Mouse (Mus musculus) heart, adult 2 months (tissue): ENCODE data around the gene Slc25a39. TPM values are rescaled to one million over a fixed set of nuclear protein-coding genes. Genes with fewer than 3 reads are reported as not detected.

Source experiments
- DNase-seq, 2 experiments: peaks; one replicate each; pipeline ENCODE4 v3.0.0; 2021
- H3K27ac ChIP-seq: fragments of 200-600 bp; 2 replicates; pipeline ENCODE4 v1.8.1; 2022
- H3K27me3 ChIP-seq: fragments of 200-500 bp; 2 replicates; pipeline ENCODE4 v1.6.1; 2012; ENCODE audit warnings: mild to moderate bottlenecking, low read length, inconsistent platforms, mixed read lengths; ENCODE audit not compliant: control insufficient read depth, insufficient read depth
- H3K36me3 ChIP-seq: fragments of 200-500 bp; 2 replicates; pipeline ENCODE4 v1.6.1; 2012; ENCODE audit warnings: low read length, inconsistent platforms; ENCODE audit not compliant: control insufficient read depth, insufficient read depth
- H3K4me1 ChIP-seq: fragments of 200-500 bp; 2 replicates; pipeline ENCODE4 v1.6.1; 2011; ENCODE audit warnings: low read length; ENCODE audit not compliant: control insufficient read depth, insufficient read depth
- H3K4me3 ChIP-seq: fragments of 200-600 bp; 2 replicates; pipeline ENCODE4 v1.8.1; 2022
- H3K79me2 ChIP-seq: fragments of 200-500 bp; replicated peaks from 2 replicates; pipeline ENCODE4 v1.6.1; 2012; ENCODE audit warnings: mild to moderate bottlenecking, inconsistent platforms, low read length, moderate library complexity, mixed read lengths; ENCODE audit not compliant: control insufficient read depth, insufficient read depth
- H3K9ac ChIP-seq: fragments of 200-500 bp; 2 replicates; pipeline ENCODE4 v1.6.1; 2012; ENCODE audit warnings: low read depth, mild to moderate bottlenecking, control low read depth, inconsistent platforms, low read length, mixed read lengths
- CTCF ChIP-seq: fragments of 200-600 bp; IDR thresholded peaks from 2 replicates; pipeline ENCODE4 v1.8.1; 2022; ENCODE audit warnings: antibody characterized with exemption, mild to moderate bottlenecking, moderate library complexity
- EP300 ChIP-seq: fragments of 200-500 bp; IDR thresholded peaks from 2 replicates; pipeline ENCODE4 v1.6.1; 2011; ENCODE audit warnings: low read depth, low read length, control low read depth; ENCODE audit not compliant: insufficient read depth
- POLR2A ChIP-seq: fragments of 200-500 bp; IDR thresholded peaks from 2 replicates; pipeline ENCODE4 v1.6.1; 2011; ENCODE audit warnings: mild to moderate bottlenecking, low read depth, low read length, control low read depth; ENCODE audit not compliant: insufficient read depth
- WGBS: fragments of 180-500 bp; shearing (Covaris S2); methylation state at CpG from one replicate; pipeline ENCODE4 v1.1.7; 2018; 5-methylcytosine and 5-hydroxymethylcytosine counted together
- intact Hi-C: fragments of 180-260 bp; cut with DNase I; formaldehyde crosslinking; loops from one replicate; pipeline ENCODE4 v1.15.1; 2025
- polyA plus RNA-seq: library from polyadenylated mRNA; depleted of rRNA; stranded (reverse); fragments of >200 nt; gene quantifications from 2 replicates; pipeline ENCODE4 v1.2.3, GENCODE M21; 2012
- total RNA-seq, 2 experiments: library from RNA; stranded (reverse); gene quantifications; 2 replicates each; pipeline ENCODE4 v1.2.3; 2021

Slc25a39 gene
- total and polyA plus RNA-seq, 3 experiments, result 196 to 331 (median 213) TPM

- no peaks in the 10 kb centered on the region for H3K79me2 ChIP-seq
- WGBS, result 14% methylated on average over 7 of the region's 7 CpGs
Measured at GRCm38 (mm10) chr11:102434406-102434805, 26.7 kb upstream of the Slc25a39 start.

GRCm38 (mm10) chr11:102433866-102434265 is 26.1 kb upstream of the Slc25a39 start:
- intact Hi-C loops, result no loop called here
- TF ChIP-seq CTCF (no peak), EP300 (no peak), POLR2A (no peak)
- Histone ChIP-seq H3K4me3 (no peak overlapping the region), H3K79me2 (no peaks in the 10 kb centered on the region), H3K9ac (no peak overlapping the region), H3K4me1 (peaks cover 13% of the 10 kb centered on the region), H3K27ac (peak overlapping the region; percentile 80), H3K27me3 (no peaks in the 10 kb centered on the region), H3K36me3 (no peaks in the 10 kb centered on the region)
- no peak for DNase-seq
- WGBS, result 95% methylated on average over 7 of the region's 7 CpGs

More at GRCm38 (mm10) chr11:102434406-102434805, 26.7 kb upstream of the Slc25a39 start:
- peak; percentile 84 to 86 for DNase-seq
- Histone ChIP-seq H3K4me1 (peaks cover 13% of the 10 kb centered on the region), H3K36me3 (no peaks in the 10 kb centered on the region), H3K9ac (no peak overlapping the region), H3K4me3 (no peak overlapping the region), H3K27ac (peak overlapping the region; percentile 80; the same call in 1 of the 2 replicates), H3K27me3 (no peaks in the 10 kb centered on the region)
- TF ChIP-seq EP300 (peak; percentile 91), CTCF (peak; percentile 97), POLR2A (no peak)
- intact Hi-C loops, result no loop called here

GRCm38 (mm10) chr11:102432896-102433295 is 25.1 kb upstream of the Slc25a39 start:
- peaks cover 13% of the 10 kb centered on the region for H3K4me1 ChIP-seq
- H3K9ac ChIP-seq, result no peak overlapping the region
- peak overlapping the region; percentile 80 for H3K27ac ChIP-seq
- no peaks in the 10 kb centered on the region for H3K27me3 ChIP-seq
- no peak overlapping the region for H3K4me3 ChIP-seq
- H3K36me3 ChIP-seq, result no peaks in the 10 kb centered on the region
- intact Hi-C loops, result no loop called here
- TF ChIP-seq CTCF (no peak), EP300 (peak; percentile 94)
- 41% methylated on average over 6 of the region's 6 CpGs for WGBS
- DNase-seq, result peak; percentile 70 to 88
- H3K79me2 ChIP-seq, result no peaks in the 10 kb centered on the region

- no peaks in the 10 kb centered on the region for H3K36me3 ChIP-seq
- peak; percentile 54 to 69 for DNase-seq
- H3K27me3 ChIP-seq, result no peaks in the 10 kb centered on the region
- WGBS, result 47% methylated on average over 16 of the region's 16 CpGs
- peak overlapping the region; percentile 80 for H3K27ac ChIP-seq
- intact Hi-C loops, result no loop called here
- H3K4me1 ChIP-seq, result peaks cover 13% of the 10 kb centered on the region
- H3K4me3 ChIP-seq, result no peak overlapping the region; the same call in 1 of the 2 replicates
- no peaks in the 10 kb centered on the region for H3K79me2 ChIP-seq
- H3K9ac ChIP-seq, result peak overlapping the region; percentile 11; the same call in 1 of the 2 replicates
- TF ChIP-seq EP300 (no peak), POLR2A (no peak), CTCF (no peak)
Measured at GRCm38 (mm10) chr11:102432115-102432843, 24.5 kb upstream of the Slc25a39 start.

GRCm38 (mm10) chr11:102431728-102432114 is 24.0 kb upstream of the Slc25a39 start:
- TF ChIP-seq CTCF (no peak), POLR2A (no peak), EP300 (no peak)
- no peak for DNase-seq
- 56% methylated on average over 3 of the region's 3 CpGs for WGBS
- Histone ChIP-seq H3K4me3 (no peak overlapping the region; the same call in 1 of the 2 replicates), H3K27me3 (no peaks in the 10 kb centered on the region), H3K27ac (peak overlapping the region; percentile 80), H3K36me3 (no peaks in the 10 kb centered on the region), H3K9ac (no peak overlapping the region), H3K79me2 (no peaks in the 10 kb centered on the region), H3K4me1 (peaks cover 13% of the 10 kb centered on the region)
- intact Hi-C loops, result no loop called here

- TF ChIP-seq CTCF, result peak; percentile 88
- peak; percentile 46; the same call in 1 of the 2 replicates for TF ChIP-seq EP300
- no peak for TF ChIP-seq POLR2A
- Histone ChIP-seq H3K9ac (peak overlapping the region; percentile 61), H3K27ac (peak overlapping the region; percentile 98), H3K36me3 (no peaks in the 10 kb centered on the region), H3K4me1 (peaks cover 13% of the 10 kb centered on the region), H3K27me3 (no peaks in the 10 kb centered on the region), H3K79me2 (no peaks in the 10 kb centered on the region), H3K4me3 (peak overlapping the region; percentile 91)
- WGBS, result 0% methylated on average over 7 of the region's 7 CpGs
- DNase-seq, result peak; percentile 84
- intact Hi-C loops, result no loop called here
Measured at GRCm38 (mm10) chr11:102431018-102431645, 23.4 kb upstream of the Slc25a39 start.
